Mouse (Mus musculus) MEL (cell line): ENCODE data around the gene Oip5. TPM values are rescaled to one million over a fixed set of nuclear protein-coding genes. Genes with fewer than 3 reads are reported as not detected.

ENCODE experiments used
- DNase-seq: peaks from one replicate; pipeline ENCODE4 v3.0.0; 2011; ENCODE audit warnings: low read depth, low spot score
- H3K27ac ChIP-seq: 2 replicates; pipeline ENCODE4 v1.5.1; 2012; ENCODE audit warnings: low read depth, mild to moderate bottlenecking, control low read depth, low read length, moderate library complexity; ENCODE audit not compliant: control insufficient read depth
- H3K27me3 ChIP-seq, 2 experiments: fragments of 150-350 bp in 1 of 2; sonication (generic) in 1 of 2; 2 replicates each; pipeline ENCODE4 v1.6.1; 2012; ENCODE audit warnings: low read length in 2 of 2, mild to moderate bottlenecking in 2 of 2, improper control_type of control experiment in 1 of 2, moderate library complexity in 1 of 2; ENCODE audit not compliant: insufficient read depth in 2 of 2, control insufficient read depth in 1 of 2
- H3K36me3 ChIP-seq, 2 experiments: 2 replicates each; pipeline ENCODE4 v1.6.1; 2012 to 2014; ENCODE audit warnings: low read length in 2 of 2, improper control_type of control experiment in 1 of 2, inconsistent platforms in 1 of 2, mild to moderate bottlenecking in 1 of 2; ENCODE audit not compliant: insufficient read depth in 2 of 2, control insufficient read depth in 1 of 2
- H3K4me1 ChIP-seq, 2 experiments: fragments of 150-350 bp in 1 of 2; sonication (generic) in 1 of 2; 2 replicates each; pipeline ENCODE4 v1.6.1; 2012; ENCODE audit warnings: low read length in 2 of 2, improper control_type of control experiment in 1 of 2, mild to moderate bottlenecking in 1 of 2; ENCODE audit not compliant: insufficient read depth in 2 of 2, control insufficient read depth in 1 of 2
- H3K4me3 ChIP-seq, 2 experiments: fragments of 150-350 bp in 1 of 2; sonication (generic) in 1 of 2; 2 replicates each; pipeline ENCODE4 v1.5.1; 2012; ENCODE audit warnings: low read depth in 2 of 2, low read length in 2 of 2, mild to moderate bottlenecking in 2 of 2, moderate library complexity in 2 of 2, control low read depth in 1 of 2, improper control_type of control experiment in 1 of 2; ENCODE audit not compliant: control insufficient read depth in 1 of 2, insufficient read depth in 1 of 2
- H3K79me2 ChIP-seq: 2 replicates; pipeline ENCODE4 v1.6.1; 2012; ENCODE audit warnings: mild to moderate bottlenecking, low read length, moderate library complexity; ENCODE audit not compliant: control insufficient read depth, poor library complexity, insufficient read depth
- H3K9ac ChIP-seq: 2 replicates; pipeline ENCODE4 v1.6.1; 2012; ENCODE audit warnings: low read depth, mild to moderate bottlenecking, control low read depth, low read length, moderate library complexity; ENCODE audit not compliant: control insufficient read depth, poor library complexity, severe bottlenecking
- H3K9me3 ChIP-seq: fragments of 150-350 bp; sonication (generic); replicated peaks from 2 replicates; pipeline ENCODE4 v1.6.1; 2012; ENCODE audit warnings: mild to moderate bottlenecking, low read length, improper control_type of control experiment, moderate library complexity; ENCODE audit not compliant: insufficient read depth
- BHLHE40 ChIP-seq: IDR thresholded peaks from 2 replicates; pipeline ENCODE4 v1.6.1; 2012; ENCODE audit warnings: low read depth, mild to moderate bottlenecking, inconsistent platforms, low read length, improper control_type of control experiment, borderline replicate concordance
- CHD1 ChIP-seq: IDR thresholded peaks from 2 replicates; pipeline ENCODE4 v1.6.1; 2012; ENCODE audit warnings: low read depth, mild to moderate bottlenecking, inconsistent platforms, low read length, improper control_type of control experiment
- CHD2 ChIP-seq: IDR thresholded peaks from 2 replicates; pipeline ENCODE4 v1.6.1; 2011; ENCODE audit warnings: low read length, improper control_type of control experiment
- CTCF ChIP-seq, 3 experiments: IDR thresholded peaks in 2 of 3; conservative IDR thresholded peaks in 1 of 3; 2 replicates each; pipeline ENCODE4 v1.5.1; 2011 to 2012; ENCODE audit warnings: low read length in 3 of 3, low read depth in 2 of 3, mild to moderate bottlenecking in 2 of 3, improper control_type of control experiment in 1 of 3, inconsistent platforms in 1 of 3, mixed read lengths in 1 of 3, moderate library complexity in 1 of 3; ENCODE audit not compliant: control insufficient read depth in 1 of 3, insufficient read depth in 1 of 3, poor library complexity in 1 of 3, severe bottlenecking in 1 of 3
- E2F4 ChIP-seq: IDR thresholded peaks from 2 replicates; pipeline ENCODE4 v1.6.1; 2011; ENCODE audit warnings: low read depth, low read length, improper control_type of control experiment, borderline replicate concordance
- ELF1 ChIP-seq: IDR thresholded peaks from 2 replicates; pipeline ENCODE4 v1.6.1; 2014; ENCODE audit warnings: low read depth, mild to moderate bottlenecking, inconsistent platforms, low read length, improper control_type of control experiment, moderate library complexity
- EP300 ChIP-seq, 2 experiments: IDR thresholded peaks; 2 replicates each; pipeline ENCODE4 v1.6.1; 2011; ENCODE audit warnings: improper control_type of control experiment in 2 of 2, low read length in 2 of 2, low read depth in 1 of 2, mild to moderate bottlenecking in 1 of 2
- ETS1 ChIP-seq: IDR thresholded peaks from 2 replicates; pipeline ENCODE4 v1.6.1; 2012; ENCODE audit warnings: low read depth, mild to moderate bottlenecking, inconsistent platforms, low read length, improper control_type of control experiment, moderate library complexity
- GABPA ChIP-seq: IDR thresholded peaks from 2 replicates; pipeline ENCODE4 v1.6.1; 2012; ENCODE audit warnings: low read depth, mild to moderate bottlenecking, inconsistent platforms, low read length, improper control_type of control experiment, moderate library complexity
- GATA1 ChIP-seq: IDR thresholded peaks from 2 replicates; pipeline ENCODE4 v1.6.1; 2011; ENCODE audit warnings: low read depth, low read length, improper control_type of control experiment
- HCFC1 ChIP-seq: IDR thresholded peaks from 2 replicates; pipeline ENCODE4 v1.6.1; 2012; ENCODE audit warnings: low read depth, mild to moderate bottlenecking, inconsistent platforms, low read length, improper control_type of control experiment, moderate library complexity
- JUND ChIP-seq: IDR thresholded peaks from 2 replicates; pipeline ENCODE4 v1.6.1; 2011; ENCODE audit warnings: low read depth, mild to moderate bottlenecking, improper control_type of control experiment, low read length
- KAT2A ChIP-seq: conservative IDR thresholded peaks from 2 replicates; pipeline ENCODE4 v1.6.1; 2012; ENCODE audit warnings: low read depth, low read length, improper control_type of control experiment, inconsistent platforms
- MAFK ChIP-seq: IDR thresholded peaks from 2 replicates; pipeline ENCODE4 v1.6.1; 2011; ENCODE audit warnings: low read depth, mild to moderate bottlenecking, low read length, improper control_type of control experiment, borderline replicate concordance
- MAX ChIP-seq: IDR thresholded peaks from 2 replicates; pipeline ENCODE4 v1.6.1; 2011; ENCODE audit warnings: low read length, improper control_type of control experiment
- MAZ ChIP-seq: IDR thresholded peaks from 2 replicates; pipeline ENCODE4 v1.6.1; 2012; ENCODE audit warnings: low read depth, mild to moderate bottlenecking, inconsistent platforms, low read length, improper control_type of control experiment
- MEF2A ChIP-seq: IDR thresholded peaks from 2 replicates; pipeline ENCODE4 v1.6.1; 2014; ENCODE audit warnings: low read depth, mild to moderate bottlenecking, inconsistent platforms, low read length, improper control_type of control experiment; ENCODE audit not compliant: poor library complexity, insufficient replicate concordance, severe bottlenecking; ENCODE audit errors: extremely low read depth
- MYB ChIP-seq: IDR thresholded peaks from 2 replicates; pipeline ENCODE4 v1.6.1; 2011; ENCODE audit warnings: mild to moderate bottlenecking, low read depth, low read length, improper control_type of control experiment
- MYC ChIP-seq: IDR thresholded peaks from 2 replicates; pipeline ENCODE4 v1.6.1; 2011; ENCODE audit warnings: low read depth, mild to moderate bottlenecking, low read length, improper control_type of control experiment, moderate library complexity
- NELFE ChIP-seq: IDR thresholded peaks from 2 replicates; pipeline ENCODE4 v1.6.1; 2011; ENCODE audit warnings: low read depth, low read length, improper control_type of control experiment
- NRF1 ChIP-seq: IDR thresholded peaks from 2 replicates; pipeline ENCODE4 v1.6.1; 2014; ENCODE audit warnings: low read depth, mild to moderate bottlenecking, inconsistent platforms, low read length, improper control_type of control experiment, moderate library complexity; ENCODE audit not compliant: poor library complexity, insufficient read depth, severe bottlenecking
- POLR2A ChIP-seq, 2 experiments: IDR thresholded peaks; 2 replicates each; pipeline ENCODE4 v1.6.1; 2011 to 2012; ENCODE audit warnings: low read length in 2 of 2, mild to moderate bottlenecking in 2 of 2, control low read depth in 1 of 2, improper control_type of control experiment in 1 of 2, low read depth in 1 of 2, moderate library complexity in 1 of 2; ENCODE audit not compliant: control insufficient read depth in 1 of 2, insufficient read depth in 1 of 2, poor library complexity in 1 of 2
- POLR2AphosphoS2 ChIP-seq: IDR thresholded peaks from 2 replicates; pipeline ENCODE4 v1.6.1; 2011; ENCODE audit warnings: low read length, improper control_type of control experiment
- POLR2AphosphoS5 ChIP-seq: IDR thresholded peaks from 2 replicates; pipeline ENCODE4 v1.6.1; 2012; ENCODE audit warnings: low read depth, borderline replicate concordance, mild to moderate bottlenecking, inconsistent platforms, low read length, moderate library complexity, mixed read lengths
- RAD21 ChIP-seq: IDR thresholded peaks from 2 replicates; pipeline ENCODE4 v1.6.1; 2011; ENCODE audit warnings: mild to moderate bottlenecking, low read depth, low read length, improper control_type of control experiment
- RCOR1 ChIP-seq: IDR thresholded peaks from 2 replicates; pipeline ENCODE4 v1.6.1; 2012; ENCODE audit warnings: low read depth, mild to moderate bottlenecking, inconsistent platforms, low read length, improper control_type of control experiment
- SIN3A ChIP-seq: IDR thresholded peaks from 2 replicates; pipeline ENCODE4 v1.6.1; 2012; ENCODE audit warnings: low read length, improper control_type of control experiment, inconsistent platforms
- SMC3 ChIP-seq: IDR thresholded peaks from 2 replicates; pipeline ENCODE4 v1.6.1; 2011; ENCODE audit warnings: low read depth, low read length, improper control_type of control experiment
- TAL1 ChIP-seq: IDR thresholded peaks from 2 replicates; pipeline ENCODE4 v1.6.1; 2012; ENCODE audit warnings: mild to moderate bottlenecking, inconsistent platforms, low read length, moderate library complexity, mixed read lengths
- TBP ChIP-seq: IDR thresholded peaks from 2 replicates; pipeline ENCODE4 v1.8.0; 2011; ENCODE audit warnings: low read depth, low read length, improper control_type of control experiment
- TCF12 ChIP-seq: IDR thresholded peaks from 2 replicates; pipeline ENCODE4 v1.6.1; 2014; ENCODE audit warnings: low read depth, mild to moderate bottlenecking, inconsistent platforms, low read length, improper control_type of control experiment, moderate library complexity
- USF1 ChIP-seq: IDR thresholded peaks from 2 replicates; pipeline ENCODE4 v1.6.1; 2014; ENCODE audit warnings: low read depth, mild to moderate bottlenecking, inconsistent platforms, low read length, improper control_type of control experiment, moderate library complexity
- USF2 ChIP-seq, 2 experiments: IDR thresholded peaks; 2 replicates each; pipeline ENCODE4 v1.6.1; 2011 to 2012; ENCODE audit warnings: improper control_type of control experiment in 2 of 2, low read length in 2 of 2, borderline replicate concordance in 1 of 2, inconsistent platforms in 1 of 2, low read depth in 1 of 2, mild to moderate bottlenecking in 1 of 2; ENCODE audit not compliant: insufficient read depth in 1 of 2
- ZC3H11A ChIP-seq: IDR thresholded peaks from 2 replicates; pipeline ENCODE4 v1.6.1; 2012; ENCODE audit warnings: low read depth, mild to moderate bottlenecking, inconsistent platforms, low read length, improper control_type of control experiment
- ZKSCAN1 ChIP-seq: IDR thresholded peaks from 2 replicates; pipeline ENCODE4 v1.6.1; 2012; ENCODE audit warnings: low read depth, mild to moderate bottlenecking, inconsistent platforms, low read length, improper control_type of control experiment, moderate library complexity
- ZMIZ1 ChIP-seq: IDR thresholded peaks from 2 replicates; pipeline ENCODE4 v1.6.1; 2012; ENCODE audit warnings: low read depth, mild to moderate bottlenecking, inconsistent platforms, low read length, improper control_type of control experiment, moderate library complexity
- ZNF384 ChIP-seq: IDR thresholded peaks from 2 replicates; pipeline ENCODE4 v1.6.1; 2012; ENCODE audit warnings: low read depth, mild to moderate bottlenecking, inconsistent platforms, low read length, improper control_type of control experiment
- polyA plus RNA-seq, 2 experiments: library from polyadenylated mRNA; stranded (reverse) in 1 of 2; unstranded in 1 of 2; fragments of >175 nt in 1 of 2; fragments of >200 nt in 1 of 2; gene quantifications; 2 replicates each; pipeline versions ENCODE4 v1.2.1 to v1.2.4; 2012; ENCODE audit warnings: low replicate concordance in 2 of 2, low read depth in 1 of 2; ENCODE audit not compliant: insufficient read length in 2 of 2, insufficient read depth in 1 of 2, missing spikeins in 1 of 2
- total RNA-seq: library from RNA; depleted of rRNA; stranded (reverse); fragments of 300-350 nt; gene quantifications from 2 replicates; pipeline ENCODE4 v1.2.3, GENCODE M21; 2012

Oip5 gene
- total and polyA plus RNA-seq, 3 experiments: 18.1 to 29.6 TPM; not detected in 1

DNA sequence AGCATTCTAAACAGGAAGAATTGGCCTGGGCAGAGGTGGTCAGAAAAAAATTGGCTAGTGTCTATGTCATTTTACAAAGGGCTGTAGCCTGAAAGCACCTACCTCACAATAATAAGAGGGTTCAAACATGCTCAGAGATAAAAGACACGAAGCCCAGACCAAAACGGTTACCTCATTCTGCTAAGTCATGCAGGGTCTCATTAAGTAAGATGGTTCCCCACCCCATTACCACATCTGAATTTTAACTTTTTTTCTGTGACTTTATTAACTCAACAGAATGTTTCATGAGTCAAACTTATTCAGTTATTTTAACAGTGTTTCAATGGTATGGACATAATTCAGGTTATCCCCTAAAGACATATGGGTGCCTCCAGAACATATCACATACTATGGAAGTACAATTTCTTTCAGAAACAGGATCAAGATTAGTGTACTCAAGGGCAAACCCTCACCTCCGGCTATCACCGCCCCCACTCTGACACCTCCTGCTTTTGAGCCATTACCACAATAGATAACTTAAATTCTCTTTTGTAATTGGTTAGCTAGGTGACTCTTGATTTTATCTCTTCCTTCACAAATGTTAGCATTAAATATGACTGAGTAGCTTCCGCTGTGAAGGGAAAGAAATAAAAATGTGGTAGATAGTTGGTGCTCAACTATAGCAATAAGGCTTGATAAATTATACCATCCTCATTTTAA lies 23.1 kb upstream of the Oip5 start:
- Histone ChIP-seq H3K4me1 (peaks cover 9 to 17% of the 10 kb centered on the region in 2 experiments), H3K36me3 (peaks cover 16 to 25% of the 10 kb centered on the region in 2 experiments), H3K4me3 (no peak overlapping the region), H3K27ac (peak overlapping the region; percentile 97), H3K9me3 (no peaks in the 10 kb centered on the region), H3K79me2 (no peaks in the 10 kb centered on the region), H3K9ac (peak overlapping the region; percentile 46), H3K27me3 (no peaks in the 10 kb centered on the region)
- DNase-seq: peak; percentile 85
- TF ChIP-seq HCFC1: no peak
- TF ChIP-seq ZKSCAN1: no peak
- no peak for TF ChIP-seq ZNF384
- no peak for TF ChIP-seq ZC3H11A
- TF ChIP-seq EP300 (IDR thresholded peaks at IDR 0.05; ENCODE audit: low read depth in 1 of 2, low read length in 2 of 2): peak; percentile 53 to 74; a peak in 3 of 4 replicates
- TF ChIP-seq BHLHE40: no peak
- TF ChIP-seq ELF1: no peak
- TF ChIP-seq ETS1: peak; percentile 74
- peak; percentile 64; the same call in 1 of the 2 replicates for TF ChIP-seq SIN3A
- TF ChIP-seq E2F4: no peak
- no peak for TF ChIP-seq KAT2A
- no peak for TF ChIP-seq JUND
- TF ChIP-seq ZMIZ1: no peak
- TF ChIP-seq MEF2A: no peak
- TF ChIP-seq POLR2AphosphoS5: no peak
- no peak for TF ChIP-seq RCOR1
- TF ChIP-seq MAX: no peak
- peak; percentile 88 for TF ChIP-seq GATA1
- TF ChIP-seq CHD2: no peak
- TF ChIP-seq RAD21: no peak
- TF ChIP-seq USF1: no peak
- TF ChIP-seq GABPA: no peak; the same call in 1 of the 2 replicates
- no peak for TF ChIP-seq MYC
- no peak for TF ChIP-seq USF2 (IDR thresholded peaks at IDR 0.05; ENCODE audit: borderline replicate concordance in 1 of 2, insufficient read depth in 1 of 2, low read depth in 1 of 2, low read length in 2 of 2)
- no peak for TF ChIP-seq POLR2AphosphoS2
- TF ChIP-seq CTCF (IDR thresholded peaks at IDR 0.05 in 2 of 3, conservative IDR thresholded peaks at IDR 0.05 in 1 of 3; ENCODE audit: control insufficient read depth in 1 of 3, insufficient read depth in 1 of 3, low read depth in 2 of 3, low read length in 3 of 3, poor library complexity in 1 of 3, severe bottlenecking in 1 of 3): no peak
- no peak for TF ChIP-seq NELFE
- TF ChIP-seq TBP: peak; percentile 58; the same call in 1 of the 2 replicates
- no peak for TF ChIP-seq SMC3
- TF ChIP-seq POLR2A (IDR thresholded peaks at IDR 0.05; ENCODE audit: control insufficient read depth in 1 of 2, insufficient read depth in 1 of 2, low read depth in 1 of 2, low read length in 2 of 2, poor library complexity in 1 of 2): peak in 1 of 2 experiments; percentile 40; a peak in 1 of 4 replicates
- TF ChIP-seq TAL1: no peak
- no peak for TF ChIP-seq MAZ
- no peak for TF ChIP-seq MYB
- TF ChIP-seq TCF12: peak; percentile 50
- TF ChIP-seq MAFK: no peak
- TF ChIP-seq NRF1: no peak
- TF ChIP-seq CHD1: no peak
